Mouse (Mus musculus) thymus, adult 2 months (tissue): ENCODE measurements at regions not wholly inside any gene's neighbourhood (a gene's known extent, or its start where the extent isn't known, plus 50 kb on each side); places are given as distances from the start of the nearest gene placed in this dataset.

Experiments used
- CTCF ChIP-seq: fragments of 200-500 bp; IDR thresholded peaks from 2 replicates; pipeline ENCODE4 v1.5.1; 2012; ENCODE audit warnings: mild to moderate bottlenecking, control low read depth, low read length, moderate library complexity, borderline replicate concordance; ENCODE audit not compliant: control insufficient read depth, poor library complexity, insufficient read depth; ENCODE audit errors: extremely low read depth
- POLR2A ChIP-seq: fragments of 200-500 bp; IDR thresholded peaks from 2 replicates; pipeline ENCODE4 v1.6.1; 2012; ENCODE audit warnings: mild to moderate bottlenecking, low read length, control low read depth, moderate library complexity; ENCODE audit not compliant: control insufficient read depth, poor library complexity, insufficient read depth; ENCODE audit errors: extremely low read depth

DNA sequence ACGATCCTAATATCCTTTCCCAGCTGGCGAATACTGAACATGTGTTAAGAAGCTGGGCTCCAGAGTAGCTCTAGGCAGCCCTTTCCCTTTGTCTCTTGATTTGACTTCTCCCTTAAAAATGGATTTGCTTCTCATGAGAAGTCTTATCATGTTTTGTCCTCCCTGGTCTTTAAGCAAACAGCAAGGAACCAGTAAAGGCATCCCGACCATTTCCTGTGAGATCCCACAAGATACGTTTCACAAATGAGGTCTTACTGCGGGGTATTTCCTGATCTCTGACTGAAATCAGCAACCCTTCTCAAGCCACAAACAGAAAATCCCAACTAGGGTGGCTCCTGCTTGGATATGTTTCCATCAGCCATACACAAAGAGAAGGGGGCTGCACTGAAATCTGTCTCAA is 130.8 kb upstream of the Pde3a start:
- TF ChIP-seq CTCF (no peak), POLR2A (no peak)
